ENCODE assay signal across 12 mouse cellular contexts in genomic region chr7:48777721-48778504, GRCm38 (mm10). TPM values are rescaled to one million over a fixed set of nuclear protein-coding genes. Genes with fewer than 3 reads are reported as not detected.
DNase-seq lines count a peak whose midpoint lies in the region; ATAC-seq and TF ChIP-seq lines count a peak whose summit lies in the region.
"Had no signal": no experiment of that assay in that cellular context is flagged by ENCODE, and none has a peak within 500 bp of the region (broad histone marks: within the 10 kb centered on the region; RNA-seq: fewer than 3 reads in every experiment).

No protein-coding gene starts in this region.

- no peaks in the 10 kb centered on the region for H3K27me3 ChIP-seq in hindbrain, embryonic 13.5 days
- no peaks in the 10 kb centered on the region; the same call in 1 of the 2 replicates for H3K27me3 ChIP-seq in midbrain, embryonic 11.5 days (ENCODE audit: control insufficient read depth, insufficient read depth, low read length)
- H3K27me3 ChIP-seq: heart, embryonic 15.5 days had no signal

- WGBS in hindbrain, embryonic 13.5 days: 35% methylated on average over 8 of the region's 8 CpGs
- 54% methylated on average over 8 of the region's 8 CpGs for WGBS in midbrain, embryonic 11.5 days
- WGBS in lung, adult 2 months: 47% methylated on average over 8 of the region's 8 CpGs

- peak; percentile 90 for ATAC-seq in hindbrain, embryonic 13.5 days (ENCODE audit: low FRiP score)
- ATAC-seq in midbrain, embryonic 11.5 days (ENCODE audit: low FRiP score): peak; percentile 94

- no peak for TF ChIP-seq CTCF in gastrocnemius, adult 2 months (IDR thresholded peaks at IDR 0.05)
- TF ChIP-seq CTCF in lung, adult 2 months (IDR thresholded peaks at IDR 0.05; ENCODE audit: insufficient read depth, low read length): no peak

- no peak overlapping the region for H3K9ac ChIP-seq in hindbrain, embryonic 13.5 days
- H3K9ac ChIP-seq in midbrain, embryonic 11.5 days (ENCODE audit: low read length): no peak overlapping the region
- H3K9ac ChIP-seq: heart, embryonic 15.5 days had no signal

- no peak overlapping the region for H3K4me3 ChIP-seq in hindbrain, embryonic 13.5 days
- no peak overlapping the region for H3K4me3 ChIP-seq in midbrain, embryonic 11.5 days (ENCODE audit: low read depth, low read length)
- no peak overlapping the region for H3K4me3 ChIP-seq in gastrocnemius, adult 2 months
- H3K4me3 ChIP-seq in lung, adult 2 months (replicated peaks; ENCODE audit: extremely low read depth, low read depth, low read length): no peak overlapping the region
- H3K4me3 ChIP-seq: erythroblast, embryonic 14.5 days; heart, embryonic 15.5 days had no signal

- H3K27ac ChIP-seq in hindbrain, embryonic 13.5 days: peak overlapping the region; percentile 83
- peak overlapping the region; percentile 56 for H3K27ac ChIP-seq in midbrain, embryonic 11.5 days (ENCODE audit: low read depth, low read length)
- H3K27ac ChIP-seq in gastrocnemius, adult 2 months: no peak overlapping the region
- H3K27ac ChIP-seq: heart, embryonic 15.5 days had no signal

- DNase-seq in embryo, embryonic 11 days: peak; percentile 56
- DNase-seq in embryo, embryonic 9.5 days (ENCODE audit: extremely low spot score): no peak
- DNase-seq in Muller cell, postnatal 12 days (ENCODE audit: inconsistent ontology term): peak; percentile 81
- peak; percentile 84 for DNase-seq in midbrain, embryonic 11.5 days (ENCODE audit: low spot score, missing footprints)
- DNase-seq in gastrocnemius, adult 2 months: no peak
- DNase-seq in heart, postnatal 14 days: no peak
- DNase-seq in lung, adult 2 months: no peak
- DNase-seq: kidney, postnatal 10 days; thymus, postnatal 14 days had no signal

- TF ChIP-seq POLR2A in lung, adult 2 months (IDR thresholded peaks at IDR 0.05; ENCODE audit: borderline replicate concordance, extremely low read depth, low read depth, low read length): no peak

- no peaks in the 10 kb centered on the region for H3K9me3 ChIP-seq in hindbrain, embryonic 13.5 days
- no peaks in the 10 kb centered on the region for H3K9me3 ChIP-seq in midbrain, embryonic 11.5 days (ENCODE audit: control insufficient read depth, low read length)
- H3K9me3 ChIP-seq: heart, embryonic 15.5 days had no signal

- no peaks in the 10 kb centered on the region for H3K36me3 ChIP-seq in hindbrain, embryonic 13.5 days
- H3K36me3 ChIP-seq in midbrain, embryonic 11.5 days (ENCODE audit: control insufficient read depth, insufficient read depth, low read length): no peaks in the 10 kb centered on the region
- H3K36me3 ChIP-seq: heart, embryonic 15.5 days had no signal

- H3K4me1 ChIP-seq in hindbrain, embryonic 13.5 days (replicated peaks): peaks cover 5% of the 10 kb centered on the region; the same call in 1 of the 2 replicates
- H3K4me1 ChIP-seq in midbrain, embryonic 11.5 days (ENCODE audit: control insufficient read depth, insufficient read depth, low read length): peaks cover 4% of the 10 kb centered on the region; the same call in 1 of the 2 replicates
- H3K4me1 ChIP-seq in lung, adult 2 months (ENCODE audit: control insufficient read depth, insufficient read depth, low read length): no peaks in the 10 kb centered on the region
- H3K4me1 ChIP-seq: heart, embryonic 15.5 days had no signal

- no peak overlapping the region for H3K4me2 ChIP-seq in hindbrain, embryonic 13.5 days
- no peak overlapping the region for H3K4me2 ChIP-seq in midbrain, embryonic 11.5 days
- H3K4me2 ChIP-seq: heart, embryonic 15.5 days had no signal

- intact Hi-C loops in gastrocnemius, adult 2 months (cut with DNase I): no loop called here
- intact Hi-C loops in heart, postnatal 14 days (cut with DNase I): no loop called here

RNA-seq across cellular contexts. Expression of gene Zdhhc13, which starts 10.9 kb away (rescaled TPM):
- polyA plus RNA-seq in hindbrain, embryonic 13.5 days (2015; fragmentation: Nextera tagmentation; extraction: Ambion mirVana): 38.6 and 42.4 TPM in 2 replicates
- polyA plus RNA-seq in midbrain, embryonic 11.5 days (2014; fragmentation: Nextera tagmentation; extraction: Ambion mirVana): 37.4 and 43.1 TPM in 2 replicates
- 1 to 10 TPM; 3.6 to 4.0 TPM for total RNA-seq in gastrocnemius, adult 2 months (2021)
- 10 to 100 TPM; 11.1 to 12.6 TPM for total RNA-seq in heart, postnatal 14 days (2021)
- 4.7 and 11.2 TPM in 2 replicates for polyA plus RNA-seq in lung, adult 2 months (2012; rRNA removed)

Comparison
In these comparisons a context has a peak if more than half of its experiments do, and no peak if none do; other contexts are left out.
1. DNase-seq: peak in embryo, embryonic 11 days (single experiment), Muller cell, postnatal 12 days (single experiment) and midbrain, embryonic 11.5 days (single experiment); none in embryo, embryonic 9.5 days (single experiment), gastrocnemius, adult 2 months (single experiment), heart, postnatal 14 days (0 of 2) and lung, adult 2 months (single experiment).